Mouse (Mus musculus): ENCODE data around the gene Kcnd2.

Kcnd2 gene

DNA sequence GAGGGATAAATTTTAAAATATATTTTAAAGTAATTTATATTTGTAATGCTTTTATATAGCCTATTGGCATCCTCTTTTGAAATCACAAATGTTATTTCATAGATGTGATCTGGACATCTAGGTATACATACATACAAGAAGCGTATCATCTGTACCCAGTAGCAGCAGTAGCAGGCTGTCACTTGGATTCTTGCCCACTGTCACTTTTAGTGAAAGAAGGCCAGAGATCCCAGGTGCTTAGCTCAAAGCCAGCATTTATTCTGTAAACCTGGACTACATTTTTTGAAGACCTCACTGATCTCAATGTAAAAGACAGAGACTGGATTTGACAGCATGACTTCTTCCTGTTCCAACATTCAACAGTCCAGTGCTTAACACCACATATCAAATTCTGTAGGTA lies 471.1 kb downstream of the Kcnd2 start:
- DNase-seq (ENCODE audit: low read depth, low spot score) = no peak

DNA sequence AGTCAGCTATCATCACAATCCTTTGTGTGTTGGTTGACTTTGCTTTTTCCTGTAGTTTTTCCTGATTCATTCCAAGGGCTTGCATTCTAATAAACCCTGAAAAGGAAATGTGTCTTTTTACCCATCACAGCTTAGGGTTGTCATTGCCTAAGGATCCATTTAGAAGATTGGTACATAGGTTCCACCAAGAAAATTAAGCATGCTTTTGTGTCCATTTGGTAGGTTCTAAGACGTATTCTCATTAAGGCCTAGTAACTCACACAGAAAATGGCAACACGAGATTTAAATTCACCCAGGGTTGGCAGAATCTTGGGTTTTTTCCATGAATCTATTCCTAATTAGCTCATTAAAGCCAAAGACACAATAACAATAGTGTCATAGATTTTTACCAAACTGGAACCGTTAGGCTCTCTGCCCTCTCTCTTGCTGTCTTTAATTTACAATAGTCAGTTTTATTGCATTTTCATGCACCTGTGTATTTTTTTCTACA lies 477.6 kb downstream of the Kcnd2 start:
- DNase-seq (ENCODE audit: low read depth, low spot score) = no peak

- no peak for DNase-seq (ENCODE audit: low read depth, low spot score)
Observed at GRCm38 (mm10) chr6:21697641-21698040, 482.3 kb downstream of the Kcnd2 start.

- DNase-seq (ENCODE audit: low read depth, low spot score) = no peak
Observed at GRCm38 (mm10) chr6:21701131-21701530, 485.8 kb downstream of the Kcnd2 start.

GRCm38 (mm10) chr6:21709228-21709627 lies 493.9 kb downstream of the Kcnd2 start:
- DNase-seq (ENCODE audit: low read depth, low spot score) = peak; percentile 34

DNA sequence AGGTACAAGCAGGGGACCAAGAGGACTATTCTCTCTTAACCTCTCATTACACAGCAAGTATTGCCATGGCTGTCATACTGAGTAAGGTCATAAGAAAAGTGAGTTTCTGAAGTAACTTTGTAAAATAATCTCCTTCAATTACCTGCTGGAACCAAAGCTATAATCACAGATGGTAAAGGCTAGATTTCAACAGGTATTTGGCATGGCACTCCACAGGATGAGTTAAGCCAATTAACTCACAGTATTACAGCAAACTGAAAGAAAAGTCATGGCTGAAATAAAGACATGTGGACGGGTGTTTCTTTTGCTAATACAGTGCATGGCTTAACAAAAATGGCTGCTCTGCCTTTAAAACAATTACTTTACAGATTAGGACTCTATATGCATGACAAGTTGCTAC lies 503.8 kb downstream of the Kcnd2 start:
- DNase-seq (ENCODE audit: low read depth, low spot score) = no peak

GRCm38 (mm10) chr6:21722238-21722637 lies 506.9 kb downstream of the Kcnd2 start:
- DNase-seq (ENCODE audit: low read depth, low spot score) = no peak

- no peak for DNase-seq (ENCODE audit: low read depth, low spot score)
Observed at GRCm38 (mm10) chr6:21740606-21741005, 525.3 kb downstream of the Kcnd2 start.

DNA sequence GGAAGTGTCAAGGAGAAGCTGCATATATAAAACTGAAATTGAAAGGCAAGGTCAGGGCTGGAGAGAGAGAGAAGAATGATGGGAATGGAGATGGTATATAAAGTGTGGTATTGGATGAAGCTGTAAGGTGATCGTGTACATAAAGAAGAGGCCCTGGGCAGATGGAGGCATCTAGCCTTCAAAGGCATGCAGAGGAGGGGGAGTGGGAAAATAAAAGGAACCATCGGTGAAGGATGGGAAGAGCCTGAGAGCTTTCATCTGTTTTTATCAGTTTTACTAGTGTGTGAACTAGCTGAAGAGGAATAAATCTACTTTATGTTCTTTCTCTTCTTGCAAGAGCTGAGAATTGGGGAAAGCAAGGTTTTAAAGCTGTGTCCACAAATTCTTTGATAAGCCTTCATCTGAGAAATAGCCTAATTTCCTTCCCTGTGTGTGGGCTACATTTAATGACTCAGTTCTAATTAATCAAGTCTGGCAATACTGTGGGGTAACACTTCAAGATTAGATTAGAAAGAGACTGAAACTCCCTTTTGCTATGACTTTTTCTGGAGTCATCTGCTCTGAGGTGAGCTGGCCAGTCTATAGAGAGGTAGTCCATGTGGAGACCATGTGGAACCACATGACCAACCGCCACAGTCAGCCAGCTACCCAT lies 529.4 kb downstream of the Kcnd2 start:
- DNase-seq (ENCODE audit: low read depth, low spot score) = no peak

DNA sequence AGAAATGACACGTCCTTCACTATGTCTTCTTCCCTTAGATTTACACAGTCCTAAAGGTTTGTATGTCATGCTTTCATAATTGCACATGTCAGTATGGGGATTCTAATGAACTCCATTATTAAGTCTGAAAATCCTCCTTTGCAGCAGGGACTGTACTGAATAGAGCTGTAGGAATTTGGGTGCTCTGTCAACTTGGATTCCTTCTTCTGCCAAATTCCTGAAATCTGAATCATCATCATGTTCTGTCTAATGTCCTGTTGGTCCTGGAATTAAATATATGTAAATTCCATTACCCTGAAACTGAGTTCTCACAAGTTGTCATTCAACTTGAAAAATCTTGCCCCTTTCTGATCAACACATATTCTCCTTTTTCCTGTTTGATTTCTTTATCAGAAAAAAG lies 532.2 kb downstream of the Kcnd2 start:
- DNase-seq (ENCODE audit: low read depth, low spot score) = no peak

DNA sequence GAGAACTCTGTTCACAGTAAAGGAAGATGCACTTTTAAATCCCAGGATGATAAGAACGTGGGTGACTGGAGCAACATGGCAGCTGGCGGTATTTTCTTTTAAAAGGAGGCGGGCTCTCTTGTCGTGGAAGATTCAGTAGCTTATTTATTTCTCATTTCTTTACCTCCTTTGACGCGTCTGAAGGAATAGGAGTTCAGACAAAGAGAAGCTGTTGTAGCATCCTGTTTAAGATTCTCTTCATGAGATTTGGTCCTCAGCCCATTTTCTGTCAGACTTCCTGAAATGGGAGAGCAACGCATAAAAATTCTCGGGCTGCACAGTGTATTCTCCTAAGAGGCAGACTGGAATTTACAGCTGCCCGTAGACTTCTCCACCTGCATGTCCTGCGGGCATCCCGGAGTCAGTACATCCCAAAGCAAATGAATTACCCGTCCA lies 552.5 kb downstream of the Kcnd2 start:
- peak; percentile 22 for DNase-seq (ENCODE audit: low read depth, low spot score)

- DNase-seq (ENCODE audit: low read depth, low spot score) = no peak
Observed at GRCm38 (mm10) chr6:21768745-21769446, 553.6 kb downstream of the Kcnd2 start.

- DNase-seq (ENCODE audit: low read depth, low spot score) = no peak
Observed at GRCm38 (mm10) chr6:21769447-21769809, 554.1 kb downstream of the Kcnd2 start.

GRCm38 (mm10) chr6:21774213-21774916 lies 559.1 kb downstream of the Kcnd2 start:
- DNase-seq (ENCODE audit: low read depth, low spot score) = no peak

All from brain, embryonic 18.5 days (tissue).